Mouse (Mus musculus): ENCODE measurements around the gene Ninj1. TPM values are rescaled to one million over a fixed set of nuclear protein-coding genes. Genes with fewer than 3 reads are reported as not detected.

The Ninj1 gene
- total RNA-seq, 2 experiments from 2014 or later, result 51.3 to 53.5 TPM

- DNase-seq, result no peak
These were observed 14.9 kb upstream of the Ninj1 start for GRCm38 (mm10) chr13:49172335-49172734.

- DNase-seq, result peak; percentile 97
These were observed 14.2 kb upstream of the Ninj1 start for GRCm38 (mm10) chr13:49172971-49173596.

- no peak for DNase-seq
These were observed 11.8 kb upstream of the Ninj1 start for GRCm38 (mm10) chr13:49175509-49175908.

- DNase-seq, result peak; percentile 91
These were observed 8.3 kb upstream of the Ninj1 start for GRCm38 (mm10) chr13:49178839-49179585.

- no peak for DNase-seq
These were observed 7.0 kb upstream of the Ninj1 start for GRCm38 (mm10) chr13:49180274-49180673.

GRCm38 (mm10) chr13:49180691-49181090, 6.6 kb upstream of the Ninj1 start:
- DNase-seq, result no peak

- no peak for DNase-seq
These were observed 5.8 kb upstream of the Ninj1 start for GRCm38 (mm10) chr13:49181411-49181984.

GRCm38 (mm10) chr13:49183161-49183560, 4.1 kb upstream of the Ninj1 start:
- DNase-seq, result no peak

GRCm38 (mm10) chr13:49183646-49184045, 3.6 kb upstream of the Ninj1 start:
- no peak for DNase-seq

- no peak for DNase-seq
These were observed 442 bp upstream of the Ninj1 start for GRCm38 (mm10) chr13:49186798-49187287.

GRCm38 (mm10) chr13:49188219-49188965, 1.1 kb downstream of the Ninj1 start:
- no peak for DNase-seq

- DNase-seq, result no peak
These were observed 1.7 kb downstream of the Ninj1 start for GRCm38 (mm10) chr13:49188966-49189360.

- peak; percentile 64 for DNase-seq
These were observed 2.9 kb downstream of the Ninj1 start for GRCm38 (mm10) chr13:49189970-49190870.

GRCm38 (mm10) chr13:49190876-49191672, 3.8 kb downstream of the Ninj1 start:
- DNase-seq, result no peak

- no peak for DNase-seq
These were observed 4.4 kb downstream of the Ninj1 start for GRCm38 (mm10) chr13:49191673-49192035.

GRCm38 (mm10) chr13:49192156-49192855, 5.0 kb downstream of the Ninj1 start:
- DNase-seq, result no peak

GRCm38 (mm10) chr13:49193650-49194049, 6.4 kb downstream of the Ninj1 start:
- DNase-seq, result no peak

- DNase-seq, result no peak
These were observed 7.5 kb downstream of the Ninj1 start for GRCm38 (mm10) chr13:49194811-49195210.

GRCm38 (mm10) chr13:49195651-49196050, 8.4 kb downstream of the Ninj1 start:
- DNase-seq, result no peak

- no peak for DNase-seq
These were observed 8.9 kb downstream of the Ninj1 start for GRCm38 (mm10) chr13:49196211-49196610.
